15 mouse cellular contexts compared by ENCODE assay signal in genomic region chr8:106417692-106418091, GRCm38 (mm10).
"Had no signal": no experiment of that assay in that cellular context is flagged by ENCODE, and none has a peak within 500 bp of the region (broad histone marks: within the 10 kb centered on the region; RNA-seq: fewer than 3 reads in every experiment).

No protein-coding gene starts in this region.

- DNase-seq: heart, postnatal 10 days; heart, postnatal 14 days; heart, postnatal 4 days; kidney, adult 11 months; kidney, adult 18-20 months; kidney, adult 2 months; kidney, adult 8-10 months; kidney, adult 9 months; kidney, postnatal 10 days; kidney, postnatal 14 days; kidney, postnatal 25 days; kidney, postnatal 36 days; kidney, postnatal 4 days; layer of hippocampus, adult 9-11 months; layer of hippocampus, postnatal 36 days had no signal
